Mouse (Mus musculus) forebrain, embryonic 10.5 days (tissue): ENCODE results near the gene Zbtb43. TPM values are rescaled to one million over a fixed set of nuclear protein-coding genes. Genes with fewer than 3 reads are reported as not detected.

Source experiments
- DNase-seq: peaks from one replicate; pipeline ENCODE4 v3.0.0-alpha.2; 2017; ENCODE audit warnings: low spot score; ENCODE audit errors: extremely low spot score
- H3K27ac ChIP-seq: fragments of 300-500 bp; sonication (generic); 2 replicates; pipeline ENCODE4 v1.5.1; 2016; ENCODE audit warnings: mild to moderate bottlenecking
- H3K27me3 ChIP-seq: fragments of 300-500 bp; sonication (generic); 2 replicates; pipeline ENCODE4 v1.6.1; 2016; ENCODE audit warnings: mild to moderate bottlenecking; ENCODE audit not compliant: poor library complexity, severe bottlenecking
- H3K36me3 ChIP-seq: fragments of 300-500 bp; sonication (generic); replicated peaks from 2 replicates; pipeline ENCODE4 v1.6.1; 2016; ENCODE audit warnings: mild to moderate bottlenecking, moderate library complexity
- H3K4me1 ChIP-seq: fragments of 300-500 bp; sonication (generic); 2 replicates; pipeline ENCODE4 v1.6.1; 2016
- H3K4me3 ChIP-seq: fragments of 300-500 bp; sonication (generic); 2 replicates; pipeline ENCODE4 v1.5.1; 2016; ENCODE audit warnings: mild to moderate bottlenecking, moderate library complexity
- H3K9me3 ChIP-seq: fragments of 300-500 bp; sonication (generic); 2 replicates; pipeline ENCODE4 v1.6.1; 2016; ENCODE audit warnings: mild to moderate bottlenecking, moderate library complexity
- WGBS: fragments of 180-500 bp; shearing (Covaris S2); methylation state at CpG from one replicate; pipeline ENCODE4 v1.1.7; 2016; 5-methylcytosine and 5-hydroxymethylcytosine counted together
- polyA plus RNA-seq: library from polyadenylated mRNA; unstranded; fragments of >200 nt; fragmentation: Nextera tagmentation; extraction: Ambion mirVana; gene quantifications from 2 replicates; pipeline ENCODE4 v1.2.1, GENCODE M21; 2016

Zbtb43 gene
- polyA plus RNA-seq, 1 experiment from 2014 or later, result 19.9 TPM

GRCm38 (mm10) chr2:33436035-33436580 is 32.3 kb downstream of the Zbtb43 start:
- 16% methylated on average over 16 of the region's 16 CpGs for WGBS
- Histone ChIP-seq H3K4me3 (peak overlapping the region; percentile 36), H3K36me3 (no peaks in the 10 kb centered on the region), H3K27me3 (peaks cover 46% of the 10 kb centered on the region), H3K4me1 (peaks cover 73% of the 10 kb centered on the region), H3K27ac (peak overlapping the region; percentile 75), H3K9me3 (no peaks in the 10 kb centered on the region)
- DNase-seq, result peak; percentile 37

DNA sequence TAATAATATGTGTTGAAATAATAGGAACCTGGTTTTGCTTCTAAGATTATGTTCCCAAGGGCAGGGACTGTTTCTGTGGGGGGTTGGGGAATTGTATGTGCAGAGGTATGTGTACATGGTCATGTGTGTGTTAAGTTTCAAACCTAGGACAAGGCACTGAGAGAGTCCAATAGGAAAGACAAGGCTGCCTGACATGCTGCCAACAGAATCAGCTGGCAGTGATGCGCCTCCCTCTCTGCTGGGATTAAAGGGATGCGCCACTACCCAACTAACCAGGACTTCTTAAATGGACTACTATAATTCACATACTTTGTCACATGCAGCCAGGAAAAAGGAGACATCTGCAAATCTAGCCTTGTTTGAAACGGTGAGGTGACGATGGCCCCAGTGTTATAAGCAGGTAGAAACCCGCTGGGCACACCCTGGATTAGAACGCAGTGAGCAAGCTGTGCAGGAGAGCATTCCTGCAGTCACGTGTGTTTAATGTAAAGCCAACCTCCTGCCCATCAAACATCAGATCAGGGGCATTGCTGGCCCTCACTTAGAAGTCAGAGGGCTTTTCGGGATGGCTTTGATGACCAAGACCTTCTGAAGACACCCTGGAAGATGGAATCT is 33.2 kb downstream of the Zbtb43 start:
- 49% methylated on average over 8 of the region's 8 CpGs for WGBS
- Histone ChIP-seq H3K27ac (peak overlapping the region; percentile 75; the same call in 1 of the 2 replicates), H3K4me3 (no peak overlapping the region), H3K9me3 (no peaks in the 10 kb centered on the region), H3K27me3 (peaks cover 37% of the 10 kb centered on the region), H3K36me3 (no peaks in the 10 kb centered on the region), H3K4me1 (peaks cover 70% of the 10 kb centered on the region)
- DNase-seq, result no peak

GRCm38 (mm10) chr2:33432877-33433276 is 35.5 kb downstream of the Zbtb43 start:
- peaks cover 8% of the 10 kb centered on the region; the same call in 1 of the 2 replicates for H3K36me3 ChIP-seq
- WGBS, result 58% methylated on average over 5 of the region's 5 CpGs
- H3K4me3 ChIP-seq, result no peak overlapping the region
- peaks cover 21% of the 10 kb centered on the region for H3K27me3 ChIP-seq
- peak; percentile 27 for DNase-seq
- H3K4me1 ChIP-seq, result peaks cover 66% of the 10 kb centered on the region
- no peak overlapping the region for H3K27ac ChIP-seq
- H3K9me3 ChIP-seq, result no peaks in the 10 kb centered on the region

DNA sequence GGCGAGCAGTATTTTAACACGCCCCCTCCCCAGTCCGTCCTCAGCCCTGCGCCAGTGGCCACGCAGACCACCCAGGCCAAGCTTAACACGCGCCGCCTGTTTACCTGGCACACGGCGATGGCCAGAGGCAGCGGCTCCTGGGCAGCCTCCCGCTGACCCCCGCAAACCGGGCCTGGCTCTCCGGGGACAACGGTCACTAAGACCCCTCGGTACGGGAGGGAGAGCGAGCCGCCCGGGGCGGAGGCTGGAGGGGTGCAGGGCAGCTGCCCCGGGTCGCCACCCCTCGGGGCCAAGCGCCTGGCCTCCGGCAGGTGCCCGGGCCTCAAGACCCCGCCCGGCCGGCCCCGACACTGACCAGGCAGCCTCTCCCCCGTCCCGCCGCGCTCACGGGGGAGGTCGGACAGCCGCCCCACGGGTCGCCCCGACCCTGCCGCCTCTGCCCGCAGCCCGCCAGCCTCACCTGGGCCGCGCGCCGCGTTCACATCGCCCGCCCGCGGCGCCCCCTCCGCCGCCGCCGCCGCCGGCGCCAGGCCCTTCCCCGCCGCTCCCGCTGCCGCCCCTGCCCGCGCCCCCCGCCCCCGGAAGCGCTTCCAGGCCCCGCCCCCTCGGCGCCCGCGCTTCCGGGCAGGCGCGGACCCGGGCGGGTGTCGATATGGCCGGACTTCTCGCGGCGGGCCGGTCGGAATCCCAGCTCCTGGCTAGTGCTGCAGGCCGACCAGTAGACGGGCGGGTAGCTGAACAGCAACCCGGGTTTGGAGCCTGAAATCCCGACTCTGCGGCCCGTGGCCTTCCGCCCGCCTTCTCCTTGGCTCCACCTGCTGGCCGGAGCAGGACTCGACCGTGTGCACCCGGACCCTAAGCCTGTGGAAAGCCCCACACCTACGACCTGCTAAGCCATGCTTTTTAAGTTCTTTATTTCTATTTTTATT is 37.3 kb downstream of the Zbtb43 start, which contains the start of gene Zbtb34:
TSS of gene Zbtb34 (minus strand) at position 554 of the 929 bp plus-strand sequence.
- peaks cover 8% of the 10 kb centered on the region; the same call in 1 of the 2 replicates for H3K27me3 ChIP-seq
- H3K4me3 ChIP-seq, result peak within 1 kb of the TSS; percentile 100
- H3K9me3 ChIP-seq, result no peaks in the 10 kb centered on the region
- H3K36me3 ChIP-seq, result peaks cover 24% of the 10 kb centered on the region
- H3K27ac ChIP-seq, result peak within 1 kb of the TSS; percentile 92
- H3K4me1 ChIP-seq, result peaks cover 55% of the 10 kb centered on the region
- under 1% methylated on average over 84 of the region's 102 CpGs for WGBS
- DNase-seq, result peak; percentile 67

DNA sequence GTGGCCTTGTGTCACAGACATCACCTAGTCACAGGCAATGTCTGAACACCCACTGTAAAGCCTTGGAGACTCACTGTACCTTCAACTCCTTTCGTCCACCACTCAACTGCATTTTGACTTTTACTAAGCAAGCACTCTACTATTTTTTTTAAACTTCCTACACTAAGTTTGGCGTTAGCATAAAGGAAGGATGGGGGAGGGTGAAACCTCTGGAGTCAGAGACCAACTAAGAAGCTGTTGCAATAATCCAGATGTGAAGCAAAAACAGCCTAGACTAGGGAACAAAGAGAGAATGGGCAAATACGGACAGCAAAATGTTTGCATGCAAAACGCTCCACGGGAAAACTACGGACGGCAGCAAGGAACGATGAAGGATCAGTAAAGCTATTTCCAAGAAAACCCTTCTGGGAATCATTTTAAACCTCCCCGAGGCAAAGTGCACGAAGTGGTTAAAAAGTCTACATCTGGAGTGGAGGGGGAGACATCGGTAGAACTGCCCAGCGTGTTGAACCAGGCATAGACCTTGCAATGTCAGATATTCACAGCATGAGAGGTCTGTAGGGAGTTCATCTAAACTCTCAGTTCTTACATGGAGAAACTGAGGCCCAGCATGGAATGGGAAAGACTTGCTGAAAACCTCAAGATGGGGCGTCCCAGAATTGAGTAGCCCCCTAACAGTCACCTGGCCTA is 38.1 kb downstream of the Zbtb43 start:
- peaks cover 28% of the 10 kb centered on the region for H3K36me3 ChIP-seq
- peak overlapping the region; percentile 100 for H3K4me3 ChIP-seq
- peak overlapping the region; percentile 92 for H3K27ac ChIP-seq
- 15% methylated on average over 13 of the region's 13 CpGs for WGBS
- H3K27me3 ChIP-seq, result peaks cover 7% of the 10 kb centered on the region; the same call in 1 of the 2 replicates
- no peak for DNase-seq
- H3K4me1 ChIP-seq, result peaks cover 46% of the 10 kb centered on the region
- H3K9me3 ChIP-seq, result no peaks in the 10 kb centered on the region

GRCm38 (mm10) chr2:33429339-33429738 is 39.0 kb downstream of the Zbtb43 start:
- Histone ChIP-seq H3K27me3 (no peaks in the 10 kb centered on the region), H3K4me3 (peak overlapping the region; percentile 100), H3K27ac (peak overlapping the region; percentile 13; the same call in 1 of the 2 replicates), H3K4me1 (peaks cover 38% of the 10 kb centered on the region), H3K36me3 (peaks cover 33% of the 10 kb centered on the region), H3K9me3 (no peaks in the 10 kb centered on the region)
- DNase-seq, result no peak
- 37% methylated on average over 6 of the region's 6 CpGs for WGBS

DNA sequence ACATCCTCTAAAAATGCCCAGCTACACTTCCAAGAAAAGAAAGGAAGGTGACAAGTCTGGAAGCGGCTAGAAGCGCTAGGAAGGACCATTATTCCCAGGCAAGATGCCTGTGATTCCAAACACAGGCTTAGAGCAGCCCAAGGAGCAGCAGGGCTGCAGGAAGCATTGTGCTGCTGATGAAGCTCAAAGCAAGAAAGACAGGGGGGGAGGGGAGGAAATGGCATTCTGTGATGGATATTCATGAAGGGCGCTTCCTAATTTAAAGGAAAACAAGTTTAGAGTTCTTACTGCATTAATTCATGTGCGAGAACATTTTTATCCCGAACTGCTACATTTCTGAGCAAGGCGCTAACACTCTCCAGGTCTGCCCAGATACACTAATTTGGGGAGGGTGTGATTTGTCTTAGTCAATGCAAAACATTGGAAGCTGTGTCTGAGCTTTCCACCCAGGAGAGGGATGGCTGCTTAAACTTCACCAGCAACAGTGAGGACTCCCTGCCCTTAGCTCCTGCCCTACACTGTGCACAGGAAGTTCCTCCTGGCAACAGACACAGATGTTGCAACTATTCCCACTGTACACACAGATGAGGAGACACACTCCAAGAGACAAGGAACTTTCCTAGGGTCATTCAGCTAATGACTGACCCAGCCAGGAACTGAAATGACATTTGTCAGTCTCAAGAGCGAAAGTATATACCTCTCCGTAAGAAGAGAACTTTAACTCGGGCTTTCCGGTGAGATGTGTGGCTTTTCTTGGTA is 41.5 kb downstream of the Zbtb43 start:
- Histone ChIP-seq H3K36me3 (peaks cover 51% of the 10 kb centered on the region), H3K4me3 (no peak overlapping the region), H3K9me3 (no peaks in the 10 kb centered on the region), H3K27ac (no peak overlapping the region), H3K27me3 (no peaks in the 10 kb centered on the region), H3K4me1 (peaks cover 34% of the 10 kb centered on the region)
- WGBS, result 62% methylated on average over 10 of the region's 10 CpGs
- no peak for DNase-seq

- Histone ChIP-seq H3K4me3 (no peak overlapping the region), H3K36me3 (peaks cover 49% of the 10 kb centered on the region), H3K27me3 (no peaks in the 10 kb centered on the region), H3K27ac (no peak overlapping the region), H3K4me1 (peaks cover 7% of the 10 kb centered on the region; the same call in 1 of the 2 replicates), H3K9me3 (no peaks in the 10 kb centered on the region)
- no peak for DNase-seq
- WGBS, result 93% methylated on average over 4 of the region's 4 CpGs
Observed at GRCm38 (mm10) chr2:33417454-33417853, 50.9 kb downstream of the Zbtb43 start.

DNA sequence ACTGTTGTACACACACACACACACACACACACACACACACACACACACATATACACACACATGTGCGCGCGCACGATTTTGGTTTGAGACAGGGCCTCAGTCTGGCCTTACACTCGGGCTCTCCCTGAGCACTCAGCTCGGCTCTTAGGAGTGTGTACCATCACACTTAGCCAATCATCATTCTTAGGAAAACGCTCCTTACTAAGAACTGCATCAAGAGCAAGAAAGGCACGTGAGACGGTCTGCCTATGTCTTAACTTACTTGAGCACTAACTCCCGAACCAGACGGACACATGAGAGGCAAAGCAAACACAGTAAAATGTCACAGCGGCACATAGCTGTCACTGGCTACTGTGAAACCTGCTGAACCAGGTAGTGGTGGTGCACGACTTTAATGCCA is 54.3 kb downstream of the Zbtb43 start:
- Histone ChIP-seq H3K4me1 (no peaks in the 10 kb centered on the region), H3K27ac (no peak overlapping the region), H3K4me3 (no peak overlapping the region), H3K36me3 (peaks cover 60% of the 10 kb centered on the region), H3K9me3 (no peaks in the 10 kb centered on the region), H3K27me3 (no peaks in the 10 kb centered on the region)
- WGBS, result 93% methylated on average over 13 of the region's 13 CpGs
- DNase-seq, result no peak

GRCm38 (mm10) chr2:33412111-33412510 is 56.2 kb downstream of the Zbtb43 start:
- WGBS, result 88% methylated on average over 14 of the region's 14 CpGs
- H3K36me3 ChIP-seq, result peaks cover 61% of the 10 kb centered on the region
- H3K27me3 ChIP-seq, result no peaks in the 10 kb centered on the region
- H3K4me3 ChIP-seq, result no peak overlapping the region
- no peak overlapping the region for H3K27ac ChIP-seq
- no peak for DNase-seq
- H3K4me1 ChIP-seq, result no peaks in the 10 kb centered on the region
- no peaks in the 10 kb centered on the region for H3K9me3 ChIP-seq

GRCm38 (mm10) chr2:33403511-33404003 is 64.8 kb downstream of the Zbtb43 start:
- Histone ChIP-seq H3K4me1 (peaks cover 7% of the 10 kb centered on the region; the same call in 1 of the 2 replicates), H3K9me3 (no peaks in the 10 kb centered on the region), H3K27ac (no peak overlapping the region), H3K27me3 (no peaks in the 10 kb centered on the region), H3K36me3 (peaks cover 14% of the 10 kb centered on the region), H3K4me3 (no peak overlapping the region)
- WGBS, result 82% methylated on average over 4 of the region's 4 CpGs
- DNase-seq, result no peak
